Comparison of ENCODE assay signal across 18 mouse cellular contexts in genomic region chr3:58146762-58147161, GRCm38 (mm10).
"Had no signal": no experiment of that assay in that cellular context is flagged by ENCODE, and none has a peak within 500 bp of the region (broad histone marks: within the 10 kb centered on the region; RNA-seq: fewer than 3 reads in every experiment).

No protein-coding gene starts in this region.

- H3K36me3 ChIP-seq: limb, embryonic 12.5 days; limb, embryonic 15.5 days; midbrain, embryonic 10.5 days; neural tube, embryonic 12.5 days; neural tube, embryonic 15.5 days had no signal

- H3K27me3 ChIP-seq: limb, embryonic 12.5 days; limb, embryonic 15.5 days; megakaryocyte, embryonic 14.5 days; neural tube, embryonic 12.5 days; neural tube, embryonic 15.5 days had no signal

- H3K9me3 ChIP-seq: limb, embryonic 12.5 days; limb, embryonic 15.5 days; megakaryocyte, embryonic 14.5 days; midbrain, embryonic 10.5 days; neural tube, embryonic 12.5 days; neural tube, embryonic 15.5 days had no signal

- H3K27ac ChIP-seq: hindbrain, postnatal 0 days; limb, embryonic 12.5 days; limb, embryonic 15.5 days; midbrain, embryonic 10.5 days; neural tube, embryonic 12.5 days; neural tube, embryonic 15.5 days; stomach, postnatal 0 days had no signal

- ATAC-seq: hindbrain, postnatal 0 days; inflammation-experienced regulatory T-cells, adult 6 months; lung, postnatal 0 days had no signal

- H3K4me1 ChIP-seq: limb, embryonic 12.5 days; limb, embryonic 15.5 days; megakaryocyte, embryonic 14.5 days; midbrain, embryonic 10.5 days; neural tube, embryonic 12.5 days; neural tube, embryonic 15.5 days had no signal

- H3K9ac ChIP-seq: limb, embryonic 12.5 days; limb, embryonic 15.5 days; lung, embryonic 14.5 days; neural tube, embryonic 12.5 days; neural tube, embryonic 15.5 days had no signal

- H3K4me2 ChIP-seq: limb, embryonic 12.5 days; limb, embryonic 15.5 days; lung, embryonic 14.5 days; neural tube, embryonic 12.5 days; neural tube, embryonic 15.5 days had no signal

- DNase-seq: kidney, adult 18-20 months; kidney, adult 9 months; left cerebral cortex, postnatal 4 days; lung, embryonic 14.5 days; lung, postnatal 36 days; midbrain, embryonic 14.5 days; retina, postnatal 1 day; thymus, postnatal 25 days had no signal

- H3K4me3 ChIP-seq: limb, embryonic 12.5 days; limb, embryonic 15.5 days; megakaryocyte, embryonic 14.5 days; midbrain, embryonic 10.5 days; neural tube, embryonic 12.5 days; neural tube, embryonic 15.5 days had no signal
